Mouse (Mus musculus): Measurements from ENCODE around the gene Tmc2. TPM values are rescaled to one million over a fixed set of nuclear protein-coding genes. Genes with fewer than 3 reads are reported as not detected.
A peak's percentile ranks its signal among the peaks of the same experiment; 100 is the strongest.

Tmc2 gene
- not detected in 2 replicates for polyA plus RNA-seq (2012; rRNA removed)

DNA sequence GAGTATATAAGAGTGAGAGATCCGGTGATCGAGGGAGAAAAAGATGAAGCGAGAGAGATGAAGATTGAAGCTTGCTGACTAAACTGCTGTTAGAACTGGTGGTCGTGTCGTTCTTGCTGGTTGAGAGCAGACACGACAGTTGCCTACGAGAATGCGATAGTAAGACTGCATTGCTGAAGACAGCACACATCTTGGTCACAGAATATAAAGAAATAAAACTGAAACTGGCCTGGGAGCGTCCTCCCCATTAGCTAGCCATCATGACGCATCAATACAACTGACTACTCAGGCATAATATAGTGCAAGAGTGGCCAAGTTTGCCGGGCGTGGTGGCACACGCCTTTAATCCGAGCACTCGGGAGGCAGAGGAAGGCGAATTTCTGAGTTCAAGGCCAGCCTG is at the start of gene Tmc2:
Gene Tmc2, plus strand, starts transcription at position 301 of the 400 bp plus-strand sequence.
- no peak for TF ChIP-seq CTCF (IDR thresholded peaks at IDR 0.05; ENCODE audit: insufficient read depth, low read length)
- no peak for TF ChIP-seq POLR2A (IDR thresholded peaks at IDR 0.05; ENCODE audit: borderline replicate concordance, extremely low read depth, low read depth, low read length)
- H3K4me1 ChIP-seq (ENCODE audit: control insufficient read depth, insufficient read depth, low read length), result no peaks in the 10 kb centered on the region
- no peak within 1 kb of the TSS for H3K4me3 ChIP-seq (replicated peaks; ENCODE audit: extremely low read depth, low read depth, low read length)
- DNase-seq, result no peak
- WGBS, result 95% methylated on average over 16 of the region's 16 CpGs

DNA sequence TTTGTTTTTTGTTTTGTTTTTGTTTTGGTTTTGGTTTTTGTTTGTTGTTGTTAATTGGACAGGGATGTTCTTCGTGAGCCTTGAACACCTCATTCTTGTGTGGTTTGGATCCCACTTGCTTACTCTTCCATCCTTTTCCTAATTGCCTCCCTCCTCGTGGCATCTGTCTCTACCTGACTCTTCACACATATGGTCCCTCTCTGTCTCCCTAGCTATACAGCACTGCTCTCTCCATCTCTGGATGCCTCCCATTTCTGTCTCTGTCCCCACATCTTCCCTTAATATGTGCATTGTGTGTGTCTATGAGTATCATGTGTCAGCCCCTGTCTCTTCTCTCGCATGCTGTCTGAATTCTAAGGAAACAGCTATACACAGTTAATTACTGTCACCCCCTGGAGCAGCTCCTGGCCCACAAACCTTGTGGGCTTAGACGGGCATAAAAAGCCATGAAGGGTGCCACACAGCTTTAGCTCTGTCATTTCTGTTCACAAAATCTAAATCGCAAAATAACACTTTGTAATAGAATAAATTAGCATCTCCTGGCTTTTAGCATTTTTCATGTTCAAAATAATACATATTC is 48.8 kb upstream of the Tmc2 start:
- TF ChIP-seq POLR2A (IDR thresholded peaks at IDR 0.05; ENCODE audit: borderline replicate concordance, extremely low read depth, low read depth, low read length) (no peak), CTCF (IDR thresholded peaks at IDR 0.05; ENCODE audit: insufficient read depth, low read length) (no peak)
- 76% methylated on average over 5 of the region's 5 CpGs for WGBS
- no peak for DNase-seq
- Histone ChIP-seq H3K4me3 (replicated peaks; ENCODE audit: extremely low read depth, low read depth, low read length) (no peak overlapping the region), H3K4me1 (ENCODE audit: control insufficient read depth, insufficient read depth, low read length) (no peaks in the 10 kb centered on the region)

DNA sequence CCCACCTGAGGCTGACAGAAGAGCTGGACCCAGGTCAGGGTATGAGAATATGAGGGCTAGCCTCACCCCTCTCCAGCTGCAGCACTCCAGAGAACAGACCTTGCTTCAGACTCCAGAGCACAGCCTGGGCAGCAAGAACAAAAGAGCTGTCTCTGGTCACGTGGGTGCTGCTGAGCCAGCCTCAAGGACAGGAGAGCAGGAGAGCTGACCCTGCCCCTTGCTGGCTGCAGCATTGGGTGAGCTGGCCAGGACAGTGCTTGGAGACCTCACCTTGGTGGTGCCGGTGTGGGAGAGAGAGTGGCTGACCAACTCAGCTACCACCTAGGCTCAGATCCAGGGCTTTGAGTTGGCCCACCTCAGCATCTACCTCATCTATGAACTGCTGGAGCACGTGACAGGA is 39.8 kb upstream of the Tmc2 start:
- DNase-seq, result no peak
- Histone ChIP-seq H3K4me1 (ENCODE audit: control insufficient read depth, insufficient read depth, low read length) (no peaks in the 10 kb centered on the region), H3K4me3 (replicated peaks; ENCODE audit: extremely low read depth, low read depth, low read length) (no peak overlapping the region)
- TF ChIP-seq POLR2A (IDR thresholded peaks at IDR 0.05; ENCODE audit: borderline replicate concordance, extremely low read depth, low read depth, low read length) (no peak), CTCF (IDR thresholded peaks at IDR 0.05; ENCODE audit: insufficient read depth, low read length) (no peak)
- 90% methylated on average over 3 of the region's 3 CpGs for WGBS

DNA sequence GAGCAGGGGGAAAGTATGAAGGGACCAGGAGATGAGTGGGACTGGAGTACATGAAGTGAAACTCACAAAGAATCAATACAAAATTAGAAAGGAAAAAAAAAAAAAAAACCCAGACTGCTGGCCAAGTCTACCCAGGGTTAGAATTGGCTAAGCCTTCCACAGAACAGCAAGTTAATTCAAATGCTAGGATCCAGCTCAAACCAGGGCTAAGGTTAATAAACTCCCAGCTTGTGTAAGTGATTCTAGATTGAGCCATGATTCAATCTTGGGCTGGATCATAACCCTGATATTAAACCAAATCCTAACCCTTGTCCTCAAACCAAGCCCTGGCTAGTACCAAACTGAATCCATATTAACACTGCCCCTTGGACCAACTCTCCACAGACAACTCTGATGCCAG is 39.1 kb upstream of the Tmc2 start:
- TF ChIP-seq POLR2A (IDR thresholded peaks at IDR 0.05; ENCODE audit: borderline replicate concordance, extremely low read depth, low read depth, low read length) (no peak), CTCF (IDR thresholded peaks at IDR 0.05; ENCODE audit: insufficient read depth, low read length) (no peak)
- no peaks in the 10 kb centered on the region for H3K4me1 ChIP-seq (ENCODE audit: control insufficient read depth, insufficient read depth, low read length)
- no peak for DNase-seq
- H3K4me3 ChIP-seq (replicated peaks; ENCODE audit: extremely low read depth, low read depth, low read length), result no peak overlapping the region

DNA sequence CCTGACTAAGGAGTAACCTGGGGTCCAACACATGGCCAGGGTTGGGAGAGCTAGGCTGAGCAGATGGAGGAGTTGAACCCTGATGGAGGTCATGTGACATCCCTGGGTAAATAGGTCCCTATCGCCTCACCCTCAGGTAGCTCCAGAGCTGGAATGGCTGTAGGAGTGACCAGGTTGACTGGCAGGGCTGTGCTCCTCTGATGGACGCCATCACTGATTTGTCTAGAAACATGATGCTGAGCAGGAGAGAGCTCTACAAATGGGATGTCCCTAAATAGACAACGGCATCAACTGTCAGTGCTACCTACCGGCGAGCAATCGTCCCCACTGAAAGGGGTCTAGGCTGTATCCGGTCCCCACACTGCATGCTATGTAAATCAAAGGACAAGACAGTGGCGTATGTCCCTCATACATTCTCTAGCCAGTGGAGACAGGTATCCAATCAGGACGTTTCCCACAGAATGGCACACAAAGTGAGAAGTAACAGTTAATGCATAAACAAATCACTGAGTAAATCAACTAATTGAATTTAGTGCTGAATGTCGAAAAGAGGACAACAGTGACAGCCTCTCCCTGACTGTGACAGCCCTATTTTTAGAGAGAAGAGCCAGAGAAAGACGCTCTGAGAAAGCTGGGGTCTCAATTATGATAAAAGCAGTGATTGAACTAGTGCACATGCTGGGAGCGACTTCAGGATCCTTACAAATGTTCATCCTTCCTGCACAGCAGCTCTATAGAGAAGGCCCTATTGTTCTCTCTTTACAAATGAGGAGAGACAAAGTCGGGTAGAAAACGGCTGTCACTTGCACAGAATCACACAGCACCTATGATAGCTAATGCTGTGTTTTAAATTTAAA is 37.5 kb upstream of the Tmc2 start:
- Histone ChIP-seq H3K4me3 (replicated peaks; ENCODE audit: extremely low read depth, low read depth, low read length) (no peak overlapping the region), H3K4me1 (ENCODE audit: control insufficient read depth, insufficient read depth, low read length) (no peaks in the 10 kb centered on the region)
- no peak for TF ChIP-seq POLR2A (IDR thresholded peaks at IDR 0.05; ENCODE audit: borderline replicate concordance, extremely low read depth, low read depth, low read length)
- no peak for TF ChIP-seq CTCF (IDR thresholded peaks at IDR 0.05; ENCODE audit: insufficient read depth, low read length)
- DNase-seq, result no peak
- 69% methylated on average over 14 of the region's 14 CpGs for WGBS

DNA sequence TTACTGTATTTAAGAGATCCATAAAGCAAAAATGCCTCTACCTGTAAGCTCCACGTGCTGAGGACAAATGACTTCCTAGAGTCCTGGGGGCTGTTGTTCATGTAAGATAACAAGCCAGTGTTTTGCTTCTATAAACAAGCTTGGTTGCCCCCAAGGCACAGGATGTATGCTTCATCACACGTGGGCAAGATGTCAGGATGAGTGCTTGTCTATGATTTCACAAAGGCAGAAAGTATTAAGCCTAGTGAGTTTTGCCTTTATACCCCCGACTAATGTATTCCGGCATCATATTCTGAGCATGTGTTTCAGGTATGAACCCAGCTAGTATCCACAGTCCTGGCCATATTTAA is 36.9 kb upstream of the Tmc2 start:
- no peaks in the 10 kb centered on the region for H3K4me1 ChIP-seq (ENCODE audit: control insufficient read depth, insufficient read depth, low read length)
- WGBS, result 48% methylated on average over 4 of the region's 4 CpGs
- no peak for TF ChIP-seq CTCF (IDR thresholded peaks at IDR 0.05; ENCODE audit: insufficient read depth, low read length)
- no peak for TF ChIP-seq POLR2A (IDR thresholded peaks at IDR 0.05; ENCODE audit: borderline replicate concordance, extremely low read depth, low read depth, low read length)
- DNase-seq, result no peak
- H3K4me3 ChIP-seq (replicated peaks; ENCODE audit: extremely low read depth, low read depth, low read length), result no peak overlapping the region

DNA sequence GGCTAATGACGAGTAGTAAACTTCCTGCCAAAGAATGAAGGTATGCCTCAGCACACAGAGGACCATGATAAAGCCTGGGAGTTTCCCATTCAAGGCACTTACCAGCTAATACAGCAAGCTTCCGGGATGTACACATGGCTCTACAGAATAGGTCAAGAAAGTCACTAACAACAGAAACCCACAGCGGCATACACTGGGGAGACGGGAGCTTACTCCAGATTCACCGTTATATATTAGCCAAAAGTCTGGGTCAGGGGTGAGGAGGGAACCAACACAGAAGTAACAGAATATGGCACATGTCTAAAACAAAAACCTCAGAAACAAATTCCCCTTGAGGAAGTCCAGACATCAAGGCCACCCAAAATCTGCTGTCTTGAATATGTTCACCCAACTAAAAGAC is 32.3 kb upstream of the Tmc2 start:
- 72% methylated on average over 5 of the region's 5 CpGs for WGBS
- H3K4me3 ChIP-seq (replicated peaks; ENCODE audit: extremely low read depth, low read depth, low read length), result no peak overlapping the region
- TF ChIP-seq CTCF (IDR thresholded peaks at IDR 0.05; ENCODE audit: insufficient read depth, low read length), result no peak
- no peak for TF ChIP-seq POLR2A (IDR thresholded peaks at IDR 0.05; ENCODE audit: borderline replicate concordance, extremely low read depth, low read depth, low read length)
- no peak for DNase-seq
- H3K4me1 ChIP-seq (ENCODE audit: control insufficient read depth, insufficient read depth, low read length), result no peaks in the 10 kb centered on the region

DNA sequence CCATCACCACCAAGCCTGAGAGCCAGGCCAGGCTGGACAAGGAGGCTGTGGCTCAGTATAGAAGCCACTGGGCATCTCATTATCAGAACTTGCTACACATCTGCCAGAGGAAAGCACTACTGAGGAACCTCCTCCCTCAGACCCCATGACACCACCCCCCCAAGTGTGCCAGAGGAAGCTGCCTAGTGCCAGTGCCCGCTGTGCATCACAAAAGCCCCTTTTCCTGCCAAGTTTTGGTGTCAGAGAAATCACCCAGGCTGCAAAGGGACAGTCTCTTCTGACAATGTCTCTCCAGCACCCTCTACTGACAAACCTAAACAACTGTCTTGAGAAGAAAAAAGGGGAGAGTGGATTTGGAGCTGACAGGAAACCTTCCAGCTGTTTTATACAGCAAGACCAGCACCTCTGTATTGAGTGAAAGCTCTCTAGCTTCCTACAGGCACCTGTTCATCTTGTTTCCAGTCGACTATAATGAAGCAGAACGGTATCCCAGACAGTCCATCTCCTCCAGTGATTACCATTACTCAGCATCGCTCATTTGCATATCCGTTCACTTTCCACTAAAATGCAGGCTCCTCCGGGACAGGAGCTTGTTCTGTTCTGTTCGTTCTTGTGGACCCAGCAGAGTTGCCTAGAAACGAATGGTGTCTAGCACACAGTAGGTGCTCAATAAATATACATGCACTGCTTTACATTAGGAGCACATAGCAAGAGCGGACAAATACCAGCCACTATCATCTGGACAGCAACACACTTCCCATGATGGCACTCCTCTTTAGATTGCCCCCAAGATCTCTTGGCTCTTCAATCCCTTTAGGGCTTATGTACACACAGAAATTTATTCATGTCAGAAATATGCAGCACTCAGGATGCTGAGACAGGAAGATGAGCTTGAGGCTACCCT is 28.4 kb upstream of the Tmc2 start:
- Histone ChIP-seq H3K4me1 (ENCODE audit: control insufficient read depth, insufficient read depth, low read length) (no peaks in the 10 kb centered on the region), H3K4me3 (replicated peaks; ENCODE audit: extremely low read depth, low read depth, low read length) (no peak overlapping the region)
- TF ChIP-seq POLR2A (IDR thresholded peaks at IDR 0.05; ENCODE audit: borderline replicate concordance, extremely low read depth, low read depth, low read length) (no peak), CTCF (IDR thresholded peaks at IDR 0.05; ENCODE audit: insufficient read depth, low read length) (0 out of 2 replicates have a peak, but pooled peaks have one; percentile 10)
- 67% methylated on average over 9 of the region's 9 CpGs for WGBS
- DNase-seq, result no peak

DNA sequence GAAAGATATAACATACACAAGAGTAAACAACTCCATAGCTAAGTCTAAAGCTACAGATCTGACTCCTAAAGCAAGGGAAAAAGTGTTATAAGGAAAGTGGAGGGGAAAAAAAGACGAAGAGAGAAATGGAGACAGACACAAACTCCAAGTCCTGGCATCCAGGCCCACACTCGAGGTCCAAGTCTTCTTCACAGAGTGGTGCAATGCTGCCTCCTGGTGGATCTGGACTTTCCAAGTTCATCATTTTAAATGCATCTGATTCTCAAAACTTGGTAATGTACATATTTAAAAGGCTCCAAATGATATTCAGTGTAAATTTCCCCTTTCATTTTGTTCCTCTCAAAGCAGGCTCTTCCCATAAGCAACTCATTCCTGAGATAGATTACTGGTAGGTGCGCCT is 27.1 kb upstream of the Tmc2 start:
- no peak for TF ChIP-seq POLR2A (IDR thresholded peaks at IDR 0.05; ENCODE audit: borderline replicate concordance, extremely low read depth, low read depth, low read length)
- TF ChIP-seq CTCF (IDR thresholded peaks at IDR 0.05; ENCODE audit: insufficient read depth, low read length), result peak; percentile 71
- 40% methylated on average over 3 of the region's 3 CpGs for WGBS
- Histone ChIP-seq H3K4me1 (ENCODE audit: control insufficient read depth, insufficient read depth, low read length) (no peaks in the 10 kb centered on the region), H3K4me3 (replicated peaks; ENCODE audit: extremely low read depth, low read depth, low read length) (no peak overlapping the region)
- no peak for DNase-seq

Measured in lung, adult 2 months (tissue).